8 mouse cellular contexts compared by ENCODE assay signal in genomic region chr4:58082588-58082987, GRCm38 (mm10).
DNase-seq lines count a peak whose midpoint lies in the region; ATAC-seq and TF ChIP-seq lines count a peak whose summit lies in the region.

No protein-coding gene starts in this region.

- no peak overlapping the region for H3K4me3 ChIP-seq in kidney, embryonic 15.5 days (replicated peaks)
- no peak overlapping the region for H3K4me3 ChIP-seq in forebrain, postnatal 0 days (ENCODE audit: low read depth, low read length)
- no peak overlapping the region for H3K4me3 ChIP-seq in limb, embryonic 11.5 days (ENCODE audit: low read depth, low read length)
- no peak overlapping the region for H3K4me3 ChIP-seq in testis, adult 2 months (ENCODE audit: control insufficient read depth, low read depth, low read length)

- no peak overlapping the region for H3K27ac ChIP-seq in kidney, embryonic 15.5 days
- H3K27ac ChIP-seq in forebrain, postnatal 0 days (ENCODE audit: low read depth, low read length) = no peak overlapping the region
- no peak overlapping the region for H3K27ac ChIP-seq in limb, embryonic 11.5 days (replicated peaks; ENCODE audit: low read depth, low read length)
- H3K27ac ChIP-seq in testis, adult 2 months (ENCODE audit: control insufficient read depth, insufficient read depth, low read depth, low read length) = no peak overlapping the region

- no peak for ATAC-seq in kidney, embryonic 15.5 days (replicated peaks; ENCODE audit: low FRiP score)
- peak; percentile 57; the same call in 1 of the 2 replicates for ATAC-seq in forebrain, postnatal 0 days
- ATAC-seq in limb, embryonic 11.5 days (ENCODE audit: insufficient number of reproducible peaks, low FRiP score, low TSS enrichment, low read depth) = no peak

- 0 out of 2 replicates have a peak, but pooled peaks cover 3% of the 10 kb centered on the region for H3K36me3 ChIP-seq in kidney, embryonic 15.5 days
- H3K36me3 ChIP-seq in forebrain, postnatal 0 days (ENCODE audit: insufficient read depth) = no peaks in the 10 kb centered on the region
- H3K36me3 ChIP-seq in limb, embryonic 11.5 days (ENCODE audit: control insufficient read depth, insufficient read depth, low read length) = no peaks in the 10 kb centered on the region
- no peaks in the 10 kb centered on the region for H3K36me3 ChIP-seq in testis, adult 2 months (ENCODE audit: control insufficient read depth, insufficient read depth, low read length)

- no peaks in the 10 kb centered on the region for H3K27me3 ChIP-seq in kidney, embryonic 15.5 days
- H3K27me3 ChIP-seq in forebrain, postnatal 0 days (ENCODE audit: insufficient read depth, low read length) = no peaks in the 10 kb centered on the region
- no peaks in the 10 kb centered on the region for H3K27me3 ChIP-seq in limb, embryonic 11.5 days (ENCODE audit: control insufficient read depth, insufficient read depth, low read length)
- H3K27me3 ChIP-seq in testis, adult 2 months (ENCODE audit: control insufficient read depth, insufficient read depth, low read length) = no peaks in the 10 kb centered on the region

- WGBS in kidney, embryonic 15.5 days = 10% methylated on average over 5 of the region's 5 CpGs
- WGBS in forebrain, postnatal 0 days = 10% methylated on average over 5 of the region's 5 CpGs
- WGBS in limb, embryonic 11.5 days = 10% methylated on average over 5 of the region's 5 CpGs

- no peak for TF ChIP-seq POLR2A in testis, adult 2 months (IDR thresholded peaks at IDR 0.05; ENCODE audit: control insufficient read depth, low read depth, low read length)

- H3K9ac ChIP-seq in kidney, embryonic 15.5 days = no peak overlapping the region
- H3K9ac ChIP-seq in forebrain, postnatal 0 days = no peak overlapping the region
- no peak overlapping the region for H3K9ac ChIP-seq in limb, embryonic 11.5 days (ENCODE audit: low read length)

- H3K9me3 ChIP-seq in kidney, embryonic 15.5 days (replicated peaks) = no peaks in the 10 kb centered on the region
- no peaks in the 10 kb centered on the region for H3K9me3 ChIP-seq in forebrain, postnatal 0 days (ENCODE audit: low read length)
- no peaks in the 10 kb centered on the region for H3K9me3 ChIP-seq in limb, embryonic 11.5 days (ENCODE audit: control insufficient read depth, low read length)

- 0 out of 2 replicates have a peak, but pooled peaks cover 2% of the 10 kb centered on the region for H3K4me1 ChIP-seq in kidney, embryonic 15.5 days
- H3K4me1 ChIP-seq in forebrain, postnatal 0 days (ENCODE audit: insufficient read depth) = no peaks in the 10 kb centered on the region
- H3K4me1 ChIP-seq in limb, embryonic 11.5 days (ENCODE audit: control insufficient read depth, insufficient read depth, low read length) = no peaks in the 10 kb centered on the region
- no peaks in the 10 kb centered on the region for H3K4me1 ChIP-seq in testis, adult 2 months (ENCODE audit: control insufficient read depth, insufficient read depth, low read length)

- no peak overlapping the region for H3K4me2 ChIP-seq in kidney, embryonic 15.5 days
- H3K4me2 ChIP-seq in forebrain, postnatal 0 days (ENCODE audit: low read depth) = no peak overlapping the region
- no peak overlapping the region for H3K4me2 ChIP-seq in limb, embryonic 11.5 days (ENCODE audit: low read depth, severe bottlenecking)

- peak; percentile 85 for TF ChIP-seq CTCF in forebrain, postnatal 0 days (IDR thresholded peaks at IDR 0.05; ENCODE audit: low read depth)
- peak; percentile 87; the same call in 1 of the 2 replicates for TF ChIP-seq CTCF in testis, adult 2 months (IDR thresholded peaks at IDR 0.05; ENCODE audit: control insufficient read depth, insufficient read depth, insufficient replicate concordance, low read depth, low read length)

- peak; percentile 19 for DNase-seq in kidney, adult 11 months
- DNase-seq in cerebellum, adult 11-12 months = peak; percentile 52
- peak; percentile 66 for DNase-seq in forebrain, postnatal 0 days
- peak; percentile 22 for DNase-seq in hindlimb bud, embryonic 11.5 days (ENCODE audit: extremely low spot score, low read depth, low spot score)
- peak; percentile 81 for DNase-seq in limb, embryonic 11.5 days (ENCODE audit: low spot score)
- DNase-seq in neural tube, embryonic 10.5 days (ENCODE audit: extremely low spot score, low spot score) = peak; percentile 65

Comparison
In these comparisons a context has a peak if more than half of its experiments do, and no peak if none do; other contexts are left out.
1. DNase-seq: peak in every context shown above with its lines; median percentile 81 in limb, embryonic 11.5 days; 66 in forebrain, postnatal 0 days; 65 in neural tube, embryonic 10.5 days; 52 in cerebellum, adult 11-12 months; 22 in hindlimb bud, embryonic 11.5 days; 19 in kidney, adult 11 months.